Mouse (Mus musculus): ENCODE results near the gene 9330161L09Rik. TPM values are rescaled to one million over a fixed set of nuclear protein-coding genes. Genes with fewer than 3 reads are reported as not detected.

9330161L09Rik gene
- polyA plus RNA-seq, 1 experiment from 2014 or later = 0.36 TPM

DNA sequence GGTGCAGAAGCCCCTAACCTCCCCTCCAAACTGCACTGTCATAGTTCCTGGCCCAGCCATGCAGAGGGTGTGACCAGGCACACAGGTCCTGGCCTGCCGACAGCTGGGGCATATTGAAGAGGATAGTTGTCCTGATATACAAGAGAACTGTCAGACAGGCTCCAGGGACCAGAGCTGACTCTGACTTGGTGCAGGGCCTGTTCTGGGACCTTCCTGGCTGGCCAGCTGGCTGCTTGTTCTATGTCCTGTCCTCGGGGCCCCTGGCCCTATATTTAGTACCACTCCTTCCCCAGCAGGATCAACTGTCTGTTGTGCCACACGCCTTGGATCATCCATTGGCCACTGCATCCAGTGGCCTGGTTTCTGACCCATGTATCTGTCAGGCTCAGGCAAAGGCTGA is 45.3 kb downstream of the 9330161L09Rik start:
- Histone ChIP-seq H3K27me3 (replicated peaks) (no peaks in the 10 kb centered on the region), H3K4me1 (no peaks in the 10 kb centered on the region), H3K4me3 (replicated peaks) (no peak overlapping the region), H3K36me3 (no peaks in the 10 kb centered on the region), H3K4me2 (no peak overlapping the region), H3K27ac (replicated peaks) (no peak overlapping the region), H3K9me3 (replicated peaks) (no peaks in the 10 kb centered on the region), H3K9ac (replicated peaks) (no peak overlapping the region)
- 91% methylated on average over 3 of the region's 3 CpGs for WGBS
- ATAC-seq (ENCODE audit: low FRiP score) = no peak

DNA sequence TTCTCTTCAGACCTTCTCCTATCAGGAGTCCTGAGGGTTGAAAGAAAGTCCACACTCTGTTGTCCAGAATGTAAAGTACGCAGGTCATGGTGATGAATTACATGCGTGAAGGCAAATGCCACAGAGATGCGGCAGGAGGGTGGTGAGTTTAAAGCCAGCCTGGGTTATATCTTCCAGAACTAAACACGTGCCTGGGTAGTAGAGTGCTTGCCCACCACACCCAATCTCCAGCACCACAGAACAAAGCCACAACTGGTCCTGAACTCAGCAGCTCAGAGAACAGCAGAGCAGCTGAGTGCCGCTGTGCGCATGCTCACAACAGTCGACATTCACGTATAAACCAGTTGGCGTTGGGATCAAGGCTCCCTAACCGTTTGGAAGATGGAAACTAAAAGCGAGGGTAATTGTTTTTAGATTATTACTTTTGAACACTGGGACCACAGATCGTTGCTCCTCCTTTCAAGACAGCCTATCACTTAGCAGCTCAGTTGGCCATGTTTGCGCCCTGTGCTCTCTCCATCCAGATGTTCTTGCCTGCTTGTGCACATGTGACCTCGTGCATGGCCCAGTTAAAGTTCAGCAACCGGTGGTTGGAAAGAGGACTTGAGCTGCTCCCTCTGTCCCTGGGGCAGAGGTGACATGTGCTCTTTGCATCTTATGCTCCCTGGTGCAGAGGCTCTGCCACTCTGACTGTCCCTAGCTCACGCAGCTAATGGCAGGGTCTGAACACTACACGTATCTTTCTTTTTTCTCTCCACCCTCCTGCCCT is 45.9 kb downstream of the 9330161L09Rik start:
- Histone ChIP-seq H3K4me2 (no peak overlapping the region), H3K9ac (replicated peaks) (no peak overlapping the region), H3K9me3 (replicated peaks) (no peaks in the 10 kb centered on the region), H3K27me3 (replicated peaks) (no peaks in the 10 kb centered on the region), H3K36me3 (no peaks in the 10 kb centered on the region), H3K4me1 (no peaks in the 10 kb centered on the region), H3K4me3 (replicated peaks) (no peak overlapping the region), H3K27ac (replicated peaks) (no peak overlapping the region)
- ATAC-seq (ENCODE audit: low FRiP score) = no peak
- WGBS = 88% methylated on average over 17 of the region's 17 CpGs

GRCm38 (mm10) chr12:103360812-103361211 is 46.8 kb downstream of the 9330161L09Rik start:
- no peaks in the 10 kb centered on the region for H3K36me3 ChIP-seq
- no peaks in the 10 kb centered on the region for H3K4me1 ChIP-seq
- H3K4me2 ChIP-seq = no peak overlapping the region
- 80% methylated on average over 8 of the region's 8 CpGs for WGBS
- no peaks in the 10 kb centered on the region for H3K9me3 ChIP-seq (replicated peaks)
- ATAC-seq (ENCODE audit: low FRiP score) = no peak
- no peak overlapping the region for H3K9ac ChIP-seq (replicated peaks)
- no peak overlapping the region for H3K27ac ChIP-seq (replicated peaks)
- no peak overlapping the region for H3K4me3 ChIP-seq (replicated peaks)
- no peaks in the 10 kb centered on the region for H3K27me3 ChIP-seq (replicated peaks)

GRCm38 (mm10) chr12:103358951-103359801 is 48.4 kb downstream of the 9330161L09Rik start:
- 63% methylated on average over 4 of the region's 4 CpGs for WGBS
- ATAC-seq (ENCODE audit: low FRiP score) = no peak

GRCm38 (mm10) chr12:103358216-103358615 is 49.4 kb downstream of the 9330161L09Rik start:
- H3K9ac ChIP-seq (replicated peaks) = no peak overlapping the region
- H3K36me3 ChIP-seq = no peaks in the 10 kb centered on the region
- ATAC-seq (ENCODE audit: low FRiP score) = no peak
- H3K27me3 ChIP-seq (replicated peaks) = no peaks in the 10 kb centered on the region
- H3K4me1 ChIP-seq = peaks cover 6% of the 10 kb centered on the region; the same call in 1 of the 2 replicates
- 74% methylated on average over 8 of the region's 8 CpGs for WGBS
- H3K4me2 ChIP-seq = no peak overlapping the region
- H3K27ac ChIP-seq (replicated peaks) = no peak overlapping the region
- no peak overlapping the region for H3K4me3 ChIP-seq (replicated peaks)
- H3K9me3 ChIP-seq (replicated peaks) = no peaks in the 10 kb centered on the region

More at GRCm38 (mm10) chr12:103358951-103359801, 48.4 kb downstream of the 9330161L09Rik start:
- Histone ChIP-seq H3K4me2 (no peak overlapping the region), H3K4me1 (no peaks in the 10 kb centered on the region), H3K4me3 (replicated peaks) (no peak overlapping the region), H3K27me3 (replicated peaks) (no peaks in the 10 kb centered on the region), H3K9me3 (replicated peaks) (no peaks in the 10 kb centered on the region), H3K27ac (replicated peaks) (no peak overlapping the region), H3K9ac (replicated peaks) (no peak overlapping the region), H3K36me3 (no peaks in the 10 kb centered on the region)

Other genes starting within 250 kb of the 9330161L09Rik start
- 2.0 and 3.2 TPM in 2 replicates for gene Prima1, start 165.7 kb downstream of the 9330161L09Rik start, polyA plus RNA-seq (2015; fragmentation: Nextera tagmentation; extraction: Ambion mirVana)
- 4.9 and 6.9 TPM in 2 replicates for gene Fam181a, start 96.8 kb downstream of the 9330161L09Rik start, polyA plus RNA-seq (2015; fragmentation: Nextera tagmentation; extraction: Ambion mirVana)
- gene Asb2, start 51.8 kb downstream of the 9330161L09Rik start, polyA plus RNA-seq (2015; fragmentation: Nextera tagmentation; extraction: Ambion mirVana) = 2.1 and 3.3 TPM in 2 replicates
- 20.3 and 23.1 TPM in 2 replicates for gene Otub2, start 19.1 kb downstream of the 9330161L09Rik start, polyA plus RNA-seq (2015; fragmentation: Nextera tagmentation; extraction: Ambion mirVana)
- 176 and 181 TPM in 2 replicates for gene Ddx24, start 18.0 kb upstream of the 9330161L09Rik start, polyA plus RNA-seq (2015; fragmentation: Nextera tagmentation; extraction: Ambion mirVana)
- 14.6 and 30.5 TPM in 2 replicates for gene Ifi27, start 26.4 kb upstream of the 9330161L09Rik start, polyA plus RNA-seq (2015; fragmentation: Nextera tagmentation; extraction: Ambion mirVana)
- gene Ifi27l2a, start 35.9 kb upstream of the 9330161L09Rik start, polyA plus RNA-seq (2015; fragmentation: Nextera tagmentation; extraction: Ambion mirVana) = 7.5 and 16.4 TPM in 2 replicates
- 0.88 TPM in 1 of 2 replicates, not detected in the other for gene Ifi27l2b, start 49.4 kb upstream of the 9330161L09Rik start, polyA plus RNA-seq (2015; fragmentation: Nextera tagmentation; extraction: Ambion mirVana)
- gene Ppp4r4, start 124.5 kb upstream of the 9330161L09Rik start, polyA plus RNA-seq (2015; fragmentation: Nextera tagmentation; extraction: Ambion mirVana) = 2.8 and 3.2 TPM in 2 replicates
- gene Serpina10, start 223.6 kb upstream of the 9330161L09Rik start, polyA plus RNA-seq (2015; fragmentation: Nextera tagmentation; extraction: Ambion mirVana) = 0.04 and 0.24 TPM in 2 replicates
- gene Serpina6, start 249.4 kb upstream of the 9330161L09Rik start, polyA plus RNA-seq (2015; fragmentation: Nextera tagmentation; extraction: Ambion mirVana) = 0.42 and 3.6 TPM in 2 replicates

Data from neural tube, embryonic 15.5 days (tissue).